Mouse (Mus musculus) embryonic stem cell, embryonic (primary cell): ENCODE measurements at regions not wholly inside any gene's neighbourhood (a gene's known extent, or its start where the extent isn't known, plus 50 kb on each side); places are given as distances from the start of the nearest gene placed in this dataset.

Experiments
- CTCF ChIA-PET, 4 experiments: fragments of 300-600 bp in 2 of 4; fragments of 350-600 bp in 2 of 4; sonication (Branson Sonifier 250); formaldehyde crosslinking; loops; one replicate each; lab custom pipeline; 2022; ENCODE audit warnings: inconsistent platforms in 2 of 4; lab: Charles Lee
- POLR2A ChIA-PET, 4 experiments: fragments of 300-600 bp in 2 of 4; fragments of 350-600 bp in 2 of 4; sonication (Branson Sonifier 250); formaldehyde crosslinking; loops; one replicate each; lab custom pipeline; 2022; ENCODE audit warnings: antibody characterized with exemption in 4 of 4, inconsistent platforms in 1 of 4; lab: Charles Lee

GRCm38 (mm10) chr9:27242325-27242724 is 56.7 kb upstream of the Igsf9b start:
- CTCF ChIA-PET, result no interaction called here

DNA sequence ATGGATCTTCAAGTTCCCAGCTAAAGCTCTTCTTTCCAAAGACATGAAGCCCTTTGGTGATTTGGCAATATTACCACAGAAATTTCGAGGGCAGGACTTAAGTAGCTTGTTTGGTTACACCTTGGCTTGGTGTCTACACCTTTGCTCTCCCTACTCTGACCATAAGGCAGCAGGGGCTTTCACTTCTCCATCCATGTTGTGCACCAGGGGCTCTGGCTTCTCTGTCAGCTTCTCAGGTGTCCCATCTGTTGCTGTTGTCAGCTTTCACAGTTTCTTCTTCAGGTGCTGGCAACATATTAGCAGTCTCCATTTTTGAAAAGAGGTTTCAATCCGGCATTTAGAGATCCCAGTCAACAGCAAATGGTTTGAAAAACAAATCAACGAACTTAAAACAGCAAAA is 58.1 kb upstream of the Igsf9b start:
- ChIA-PET POLR2A (interaction anchor here in 2 of 4 experiments (1.2 to 1.5 kb wide), 2 partner anchors 11 to 94 kb away, joined by 3 to 4 read pairs; no protein-coding TSS in a partner anchor), CTCF (no interaction called here)

More at GRCm38 (mm10) chr9:27242325-27242724, 56.7 kb upstream of the Igsf9b start:
- POLR2A ChIA-PET, result no interaction called here

GRCm38 (mm10) chr9:27240491-27240890 is 58.5 kb upstream of the Igsf9b start:
- CTCF ChIA-PET, result no interaction called here
- POLR2A ChIA-PET, result interaction anchor here in 2 of 4 experiments (1.2 to 1.5 kb wide), 2 partner anchors 11 to 93 kb away, joined by 3 to 4 read pairs; no protein-coding TSS in a partner anchor

GRCm38 (mm10) chr9:27232692-27233091 is 66.3 kb upstream of the Igsf9b start:
- POLR2A ChIA-PET, result interaction anchor here in 1 of 4 experiments (1.2 kb wide), 1 partner anchor 8 kb away, joined by 4 read pairs; no protein-coding TSS in a partner anchor
- CTCF ChIA-PET, result no interaction called here

DNA sequence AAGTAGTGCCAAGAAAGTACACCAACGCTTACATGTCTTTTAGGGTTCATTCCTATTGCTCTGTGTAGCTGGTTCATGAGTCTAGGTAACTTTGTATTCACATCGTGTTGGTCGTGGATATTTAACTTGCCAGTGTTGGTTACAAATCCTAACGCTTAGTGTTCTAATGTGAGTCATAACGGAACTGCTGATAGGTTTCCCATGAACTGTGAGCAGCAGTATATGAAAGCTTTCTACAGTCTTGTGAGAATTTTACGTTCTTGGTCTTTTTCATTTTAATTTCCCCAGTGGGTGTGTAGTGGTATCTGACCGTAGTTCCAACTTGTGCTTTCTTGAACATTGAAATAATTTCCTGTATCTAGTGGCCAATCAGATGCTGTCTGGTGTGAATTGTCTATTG is 71.5 kb upstream of the Igsf9b start:
- ChIA-PET POLR2A (no interaction called here), CTCF (no interaction called here)

DNA sequence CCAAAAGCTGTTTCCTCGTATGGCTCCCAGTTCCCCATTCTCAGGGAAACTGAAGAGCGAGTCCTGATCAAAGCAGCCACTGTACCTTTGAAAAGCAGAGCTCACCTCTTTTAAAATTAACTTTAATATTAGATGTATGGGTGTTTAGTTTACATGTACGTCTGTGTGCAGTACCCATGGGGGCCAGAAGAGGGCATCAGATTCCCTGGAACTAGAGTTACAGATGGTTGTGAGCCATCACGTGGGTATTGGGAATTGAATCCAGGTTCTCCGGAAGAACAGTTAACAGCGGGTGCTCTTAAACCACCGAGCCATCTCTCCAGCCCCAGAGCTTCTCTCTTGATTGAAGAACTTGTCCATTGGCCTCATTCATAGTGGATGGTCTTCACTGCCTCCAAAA is 66.0 kb upstream of the Jam3 start:
- CTCF ChIA-PET, result interaction anchor here in 1 of 4 experiments (1.5 to 1.9 kb wide), 2 partner anchors 63 to 105 kb away, joined by 5 read pairs; no protein-coding TSS in a partner anchor
- POLR2A ChIA-PET, result interaction anchor here in 2 of 4 experiments (0.6 to 1.7 kb wide), 3 partner anchors 8 to 106 kb away, joined by 3 to 5 read pairs (median 3); no protein-coding TSS in a partner anchor

DNA sequence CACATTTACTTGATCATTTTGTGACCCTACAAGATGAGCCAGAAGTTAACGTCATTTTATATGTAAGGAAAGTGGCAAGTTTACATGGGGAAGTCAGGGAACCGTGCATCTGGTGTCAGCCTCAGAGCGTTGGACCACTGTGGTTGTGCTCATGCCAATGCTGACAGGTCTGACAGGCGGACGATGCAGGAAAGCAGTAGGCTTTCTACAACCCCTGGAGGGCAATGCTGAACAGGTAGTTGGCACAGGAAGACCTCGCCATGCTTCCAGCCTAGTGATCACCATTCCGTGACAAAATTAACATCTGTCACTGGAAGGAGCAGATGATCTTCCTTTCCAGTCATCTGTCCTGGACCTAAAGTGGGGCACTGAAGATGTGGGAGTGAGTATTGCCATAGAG is 60.8 kb upstream of the Jam3 start:
- ChIA-PET POLR2A (no interaction called here), CTCF (no interaction called here)

DNA sequence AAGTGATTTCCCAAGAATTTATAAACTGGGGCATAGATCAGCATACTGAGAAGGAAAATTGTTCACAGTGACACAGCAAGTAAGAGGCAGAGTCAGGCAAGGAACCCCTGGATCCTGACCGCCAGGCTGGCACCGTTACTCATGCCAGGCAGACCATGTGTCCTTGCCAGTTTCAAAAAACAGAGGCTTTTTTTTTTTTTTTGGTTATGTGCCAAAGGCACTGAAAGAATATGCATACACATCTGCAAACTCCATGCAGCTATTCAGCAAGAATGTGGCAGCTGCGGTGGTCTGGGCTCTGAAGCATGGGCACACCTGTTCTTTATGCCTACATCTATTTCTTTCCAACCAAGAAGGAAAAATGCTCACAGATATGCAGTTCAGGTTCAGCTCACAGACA is 58.8 kb upstream of the Jam3 start:
- POLR2A ChIA-PET, result interaction anchor here in 2 of 4 experiments (0.6 to 0.7 kb wide), 4 partner anchors 13 to 726 kb away, joined by 3 to 4 read pairs (median 3); no protein-coding TSS in a partner anchor
- CTCF ChIA-PET, result no interaction called here

DNA sequence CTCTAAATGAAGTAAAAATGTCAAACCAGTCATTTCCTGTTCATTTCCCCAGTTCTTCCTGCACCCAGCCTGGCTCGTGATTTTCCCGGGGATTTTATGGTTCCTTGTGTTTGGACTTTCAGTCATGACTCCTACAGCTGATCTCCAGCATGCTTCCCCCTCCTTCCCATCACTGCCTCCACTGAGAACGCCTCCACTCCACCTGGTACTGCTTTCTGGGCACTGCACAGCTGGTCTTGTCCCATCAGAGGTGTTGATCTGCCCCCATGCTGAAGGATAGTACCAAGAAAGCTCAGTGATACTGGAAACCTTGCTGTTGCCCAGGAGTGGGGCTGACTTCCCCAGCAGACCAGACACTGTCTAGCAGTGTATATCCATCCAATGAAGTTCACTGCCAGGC is 53.6 kb upstream of the Jam3 start:
- POLR2A ChIA-PET, result interaction anchor here in 1 of 4 experiments (0.6 to 1.8 kb wide), 4 partner anchors 17 to 218 kb away, joined by 3 to 5 read pairs (median 4); no protein-coding TSS in a partner anchor
- CTCF ChIA-PET, result interaction anchor here in 2 of 4 experiments (0.6 to 0.7 kb wide), 2 partner anchors 33 to 107 kb away, joined by 3 to 5 read pairs; no protein-coding TSS in a partner anchor
